Mouse (Mus musculus) CH12.LX (cell line): ENCODE results near the gene Hacl1. TPM values are rescaled to one million over a fixed set of nuclear protein-coding genes. Genes with fewer than 3 reads are reported as not detected.

Experiments used
- DNase-seq: peaks from one replicate; pipeline ENCODE4 v3.0.0-alpha.2; 2013; ENCODE audit errors: extremely low read depth
- H3K27ac ChIP-seq: 2 replicates; pipeline ENCODE4 v1.5.1; 2012; ENCODE audit warnings: low read depth, mild to moderate bottlenecking, control low read depth, moderate library complexity; ENCODE audit not compliant: insufficient read depth
- H3K27me3 ChIP-seq: replicated peaks from 2 replicates; pipeline ENCODE3; 2012; ENCODE audit warnings: inconsistent platforms
- H3K36me3 ChIP-seq, 2 experiments: replicated peaks in 1 of 2; 2 replicates each; pipeline versions ENCODE3 to v1.6.1; 2012; ENCODE audit warnings: inconsistent platforms in 1 of 2, low read length in 1 of 2, mild to moderate bottlenecking in 1 of 2, mixed read lengths in 1 of 2, moderate library complexity in 1 of 2; ENCODE audit not compliant: control insufficient read depth in 1 of 2, insufficient read depth in 1 of 2
- H3K4me1 ChIP-seq, 2 experiments: 2 replicates each; pipeline ENCODE4 v1.6.1; 2012; ENCODE audit warnings: inconsistent platforms in 1 of 2, moderate library complexity in 1 of 2; ENCODE audit not compliant: insufficient read depth in 2 of 2, control insufficient read depth in 1 of 2
- H3K4me2 ChIP-seq: 2 replicates; pipeline ENCODE4 v1.6.1; 2012; ENCODE audit warnings: low read depth, mild to moderate bottlenecking, control low read depth; ENCODE audit not compliant: poor library complexity, insufficient read depth, severe bottlenecking
- H3K4me3 ChIP-seq, 3 experiments: fragments of 150-350 bp in 1 of 3; sonication (generic) in 1 of 3; replicated peaks in 1 of 3; 2 replicates each; pipeline versions ENCODE3 to v1.5.1; 2011 to 2012; ENCODE audit warnings: low read depth in 2 of 3, low read length in 2 of 3, mild to moderate bottlenecking in 2 of 3, moderate library complexity in 2 of 3, control low read depth in 1 of 3, improper control_type of control experiment in 1 of 3, inconsistent platforms in 1 of 3, mixed read lengths in 1 of 3; ENCODE audit not compliant: poor library complexity in 1 of 3
- H3K79me2 ChIP-seq: replicated peaks from 2 replicates; pipeline ENCODE4 v1.6.1; 2012; ENCODE audit warnings: mild to moderate bottlenecking, moderate library complexity; ENCODE audit not compliant: control insufficient read depth, poor library complexity, insufficient read depth, severe bottlenecking; ENCODE audit errors: extremely low read depth
- H3K9ac ChIP-seq: 2 replicates; pipeline ENCODE4 v1.6.1; 2012; ENCODE audit warnings: low read depth, mild to moderate bottlenecking, control low read depth, moderate library complexity; ENCODE audit not compliant: insufficient read depth
- H3K9me3 ChIP-seq: replicated peaks from 2 replicates; pipeline ENCODE3; 2012; ENCODE audit warnings: low read length, inconsistent platforms, mixed read lengths
- CHD1 ChIP-seq: IDR thresholded peaks from 2 replicates; pipeline ENCODE4 v1.6.1; 2012; ENCODE audit warnings: low read depth, low read length, improper control_type of control experiment, inconsistent platforms
- CTCF ChIP-seq, 2 experiments: IDR thresholded peaks in 1 of 2; conservative IDR thresholded peaks in 1 of 2; 2 replicates each; pipeline ENCODE4 v1.5.1; 2011 to 2012; ENCODE audit warnings: low read depth in 2 of 2, low read length in 2 of 2, improper control_type of control experiment in 1 of 2, inconsistent platforms in 1 of 2, mild to moderate bottlenecking in 1 of 2, moderate library complexity in 1 of 2
- E2F4 ChIP-seq: IDR thresholded peaks from 2 replicates; pipeline ENCODE4 v1.6.1; 2011; ENCODE audit warnings: low read depth, low read length, improper control_type of control experiment; ENCODE audit not compliant: insufficient replicate concordance
- ELF1 ChIP-seq: IDR thresholded peaks from 2 replicates; pipeline ENCODE4 v1.6.1; 2014; ENCODE audit warnings: low read depth, mild to moderate bottlenecking, inconsistent platforms, low read length, improper control_type of control experiment
- EP300 ChIP-seq: IDR thresholded peaks from 2 replicates; pipeline ENCODE4 v1.6.1; 2011; ENCODE audit warnings: low read length, improper control_type of control experiment
- HCFC1 ChIP-seq: IDR thresholded peaks from 2 replicates; pipeline ENCODE4 v1.6.1; 2012; ENCODE audit warnings: low read depth, mild to moderate bottlenecking, inconsistent platforms, low read length, improper control_type of control experiment
- JUN ChIP-seq: IDR thresholded peaks from 2 replicates; pipeline ENCODE4 v1.6.1; 2011; ENCODE audit warnings: low read depth, mild to moderate bottlenecking, low read length, improper control_type of control experiment, moderate library complexity; ENCODE audit not compliant: insufficient read depth
- JUND ChIP-seq: conservative IDR thresholded peaks from 2 replicates; pipeline ENCODE4 v1.6.1; 2011; ENCODE audit warnings: low read depth, low read length, improper control_type of control experiment
- MEF2A ChIP-seq: IDR thresholded peaks from 2 replicates; pipeline ENCODE4 v1.6.1; 2014; ENCODE audit warnings: low read depth, mild to moderate bottlenecking, inconsistent platforms, low read length, improper control_type of control experiment, borderline replicate concordance
- MYC ChIP-seq: IDR thresholded peaks from 2 replicates; pipeline ENCODE4 v1.6.1; 2011; ENCODE audit warnings: low read depth, mild to moderate bottlenecking, improper control_type of control experiment, low read length
- NRF1 ChIP-seq: IDR thresholded peaks from 2 replicates; pipeline ENCODE4 v1.6.1; 2014; ENCODE audit warnings: low read depth, mild to moderate bottlenecking, inconsistent platforms, low read length, improper control_type of control experiment, moderate library complexity
- POLR2A ChIP-seq: IDR thresholded peaks from 2 replicates; pipeline ENCODE4 v1.6.1; 2011; ENCODE audit warnings: low read depth, mild to moderate bottlenecking, improper control_type of control experiment, low read length
- POLR2AphosphoS2 ChIP-seq: IDR thresholded peaks from 2 replicates; pipeline ENCODE4 v1.6.1; 2011; ENCODE audit warnings: low read depth, low read length, improper control_type of control experiment
- RAD21 ChIP-seq: IDR thresholded peaks from 2 replicates; pipeline ENCODE4 v1.6.1; 2011; ENCODE audit warnings: low read depth, mild to moderate bottlenecking, low read length, improper control_type of control experiment, moderate library complexity
- RCOR1 ChIP-seq: conservative IDR thresholded peaks from 2 replicates; pipeline ENCODE4 v1.6.1; 2012; ENCODE audit warnings: low read depth, mild to moderate bottlenecking, inconsistent platforms, low read length, improper control_type of control experiment
- SMC3 ChIP-seq: IDR thresholded peaks from 2 replicates; pipeline ENCODE4 v1.6.1; 2011; ENCODE audit warnings: low read depth, low read length, improper control_type of control experiment
- TBP ChIP-seq: conservative IDR thresholded peaks from 2 replicates; pipeline ENCODE4 v1.6.1; 2011; ENCODE audit warnings: low read depth, low read length, improper control_type of control experiment
- UBTF ChIP-seq: IDR thresholded peaks from 2 replicates; pipeline ENCODE4 v1.6.1; 2012; ENCODE audit warnings: low read depth, mild to moderate bottlenecking, inconsistent platforms, low read length, improper control_type of control experiment, moderate library complexity
- USF2 ChIP-seq: conservative IDR thresholded peaks from 2 replicates; pipeline ENCODE4 v1.6.1; 2011; ENCODE audit warnings: low read depth, low read length, improper control_type of control experiment
- ZKSCAN1 ChIP-seq: IDR thresholded peaks from 2 replicates; pipeline ENCODE4 v1.6.1; 2012; ENCODE audit warnings: low read depth, inconsistent platforms, low read length, improper control_type of control experiment, borderline replicate concordance
- ZNF384 ChIP-seq: IDR thresholded peaks from 2 replicates; pipeline ENCODE4 v1.6.1; 2012; ENCODE audit warnings: low read depth, low read length, improper control_type of control experiment, inconsistent platforms
- dilution Hi-C: fragments of 300-500 bp; cut with MboI; formaldehyde crosslinking; loops from 2 replicates; pipeline ENCODE4 v1.14.3; 2020; ENCODE audit warnings: low sequenced_read_pairs; ENCODE audit not compliant: extremely low pct_unique_long_range_greater_than_20kb, extremely low pct_ligation_motif_present
- in situ Hi-C: fragments of 300-500 bp; cut with MboI; formaldehyde crosslinking; loops from 3 replicates; pipeline ENCODE4 v1.14.3; 2019; ENCODE audit warnings: low sequenced_read_pairs, low pct_ligation_motif_present, low pct_unique_long_range_greater_than_20kb, mixed read lengths
- polyA plus RNA-seq: library from polyadenylated mRNA; unstranded; fragments of >175 nt; gene quantifications from 2 replicates; pipeline ENCODE4 v1.2.1, GENCODE M21; 2012; ENCODE audit warnings: low read depth; ENCODE audit not compliant: insufficient read length
- total RNA-seq, 2 experiments: library from RNA; depleted of rRNA; stranded (reverse); fragments of 300-350 nt in 1 of 2; fragments of >200 nt in 1 of 2; gene quantifications; 2 replicates each; pipeline ENCODE4 v1.2.3; 2012 to 2014

The Hacl1 gene
- total and polyA plus RNA-seq, 3 experiments, result 13.6 to 22.6 (median 20.2) TPM

DNA sequence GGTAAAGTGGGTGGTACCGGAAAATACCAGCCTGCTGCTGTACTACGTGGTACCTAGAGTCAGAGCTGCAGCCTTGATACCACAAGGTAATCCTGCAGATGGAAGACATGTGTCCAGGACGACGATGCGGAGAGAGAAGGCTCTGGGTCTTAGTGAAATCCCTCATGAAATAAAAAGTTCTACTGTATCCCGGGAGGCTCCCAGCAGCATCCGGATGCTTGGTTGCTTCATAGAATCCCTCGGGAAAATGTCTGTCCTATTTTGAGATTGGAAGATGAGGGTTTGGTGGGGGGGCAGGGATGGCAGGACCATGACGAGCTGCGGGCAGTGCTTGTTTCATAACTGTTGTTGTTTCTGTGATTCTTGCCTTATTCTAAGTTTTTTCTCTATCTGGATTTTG, 6.9 kb upstream of the Hacl1 start:
- no peak overlapping the region for H3K9ac ChIP-seq
- TF ChIP-seq ELF1 (no peak), USF2 (no peak), POLR2A (no peak), JUND (no peak), SMC3 (no peak), MEF2A (no peak), MYC (no peak)
- in situ Hi-C loops, result no loop called here

DNA sequence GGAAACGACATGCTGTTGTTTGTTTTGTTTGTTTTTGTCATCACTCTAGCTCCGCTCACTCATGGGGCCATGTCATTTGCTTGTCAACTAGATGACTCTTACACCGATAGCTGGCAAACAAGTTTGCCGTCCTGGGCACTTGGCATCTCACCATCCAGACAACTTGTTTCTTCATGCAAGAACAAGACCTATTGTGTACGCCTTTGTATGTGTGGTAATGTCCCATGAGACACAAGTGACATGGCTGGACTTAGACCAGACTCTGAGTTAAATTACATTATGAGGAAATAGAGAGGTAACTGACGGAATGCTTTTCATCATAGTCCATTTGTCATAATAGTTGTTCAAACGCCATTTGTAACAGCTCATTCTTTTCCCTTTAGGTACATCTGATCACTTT, 4.8 kb upstream of the Hacl1 start:
- Histone ChIP-seq H3K36me3 (peaks cover 0 to 14% of the 10 kb centered on the region in 2 experiments), H3K27me3 (no peaks in the 10 kb centered on the region), H3K9ac (no peak overlapping the region), H3K4me1 (peaks cover 0 to 24% of the 10 kb centered on the region in 2 experiments; a peak in 2 of 4 replicates), H3K9me3 (peaks cover 5% of the 10 kb centered on the region), H3K4me3 (no peak overlapping the region), H3K4me2 (no peak overlapping the region)
- dilution Hi-C loops, result no loop called here
- DNase-seq, result no peak
- no peak for TF ChIP-seq POLR2AphosphoS2
- TF ChIP-seq POLR2A, result no peak
- no peak for TF ChIP-seq RAD21
- TF ChIP-seq JUN, result no peak
- TF ChIP-seq ELF1, result no peak
- no peak for TF ChIP-seq UBTF
- no peak for TF ChIP-seq SMC3
- no peak for TF ChIP-seq NRF1
- TF ChIP-seq EP300, result no peak
- TF ChIP-seq, all 38 proteins: peak for 0
- Histone ChIP-seq H3K79me2 (no peaks in the 10 kb centered on the region; the same call in 1 of the 2 replicates), H3K27ac (no peak overlapping the region)
- in situ Hi-C loops, result no loop called here

More for the DNA sequence above, 6.9 kb upstream of the Hacl1 start:
- Histone ChIP-seq H3K9me3 (peaks cover 5% of the 10 kb centered on the region), H3K36me3 (peaks cover 0 to 14% of the 10 kb centered on the region in 2 experiments), H3K4me1 (peaks cover 7 to 26% of the 10 kb centered on the region in 2 experiments), H3K4me2 (no peak overlapping the region), H3K27ac (no peak overlapping the region), H3K79me2 (no peaks in the 10 kb centered on the region; the same call in 1 of the 2 replicates), H3K27me3 (no peaks in the 10 kb centered on the region), H3K4me3 (no peak overlapping the region)
- DNase-seq, result no peak
- dilution Hi-C loops, result no loop called here

DNA sequence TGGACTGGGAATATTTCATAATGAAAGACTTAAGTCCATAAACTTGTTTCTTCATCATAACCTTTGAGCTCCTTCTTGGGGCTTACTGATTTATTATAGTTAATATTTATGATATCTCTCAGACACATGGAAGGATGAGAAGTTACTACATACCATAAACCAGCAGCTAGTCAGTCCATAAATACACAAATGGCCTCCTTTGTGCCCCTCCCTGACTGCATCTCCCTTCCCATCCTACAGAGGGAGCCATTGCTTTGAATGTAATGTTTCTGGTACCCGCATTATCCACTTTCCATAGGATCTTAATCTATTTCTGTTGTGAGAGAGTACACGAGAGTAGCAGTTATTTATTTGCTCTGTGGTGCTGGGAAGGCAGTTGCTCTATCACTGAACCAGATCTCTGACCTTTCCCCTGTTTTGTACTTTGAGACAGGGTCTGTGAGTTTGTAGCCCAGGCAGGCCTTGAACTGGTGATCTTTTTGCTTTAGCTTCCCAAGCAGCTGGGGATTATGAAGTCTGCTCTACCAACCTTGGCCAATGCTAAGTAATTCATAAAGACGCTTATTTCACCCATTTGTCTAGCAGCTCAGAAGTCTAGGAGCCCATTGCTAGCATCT, 4.0 kb upstream of the Hacl1 start:
- TF ChIP-seq RAD21 (peak; percentile 58), E2F4 (no peak), POLR2AphosphoS2 (no peak), HCFC1 (no peak), ZKSCAN1 (no peak), EP300 (no peak), ZNF384 (no peak), SMC3 (peak; percentile 51), TBP (no peak), CTCF (conservative IDR thresholded peaks at IDR 0.05 in 1 of 2, IDR thresholded peaks at IDR 0.05 in 1 of 2; ENCODE audit: low read depth in 2 of 2, low read length in 2 of 2) (peak; percentile 58 to 65), CHD1 (no peak), RCOR1 (no peak)
- TF ChIP-seq, all 38 proteins: peak for 3
- no peaks in the 10 kb centered on the region for H3K27me3 ChIP-seq
- no peak overlapping the region for H3K27ac ChIP-seq
- DNase-seq, result peak; percentile 46
- no peak overlapping the region for H3K4me2 ChIP-seq
- in situ Hi-C loops, result no loop called here
- dilution Hi-C loops, result no loop called here
- no peak overlapping the region for H3K4me3 ChIP-seq
- no peaks in the 10 kb centered on the region; the same call in 1 of the 2 replicates for H3K79me2 ChIP-seq
- H3K36me3 ChIP-seq, result peaks cover 0 to 12% of the 10 kb centered on the region in 2 experiments
- H3K4me1 ChIP-seq, result peaks cover under 1 to 29% of the 10 kb centered on the region in 2 experiments; a peak in 3 of 4 replicates
- no peak overlapping the region for H3K9ac ChIP-seq
- H3K9me3 ChIP-seq, result peaks cover 2% of the 10 kb centered on the region
